Mouse (Mus musculus) hindbrain, embryonic 14.5 days (tissue): Measurements from ENCODE around the gene Olfr588-ps1. TPM values are rescaled to one million over a fixed set of nuclear protein-coding genes. Genes with fewer than 3 reads are reported as not detected.
"Not testable (repeated sequence)": the region's sequence is repeated elsewhere in the genome, so short reads cannot be mapped to it uniquely, and the experiment has no call there.

Source experiments
- ATAC-seq: fragments of 200-750 bp; cut with Nextera tagmentation; 2 replicates; pipeline ENCODE4 v1.8.0; 2017; ENCODE audit warnings: moderate number of reproducible peaks, mild to moderate bottlenecking, moderate TSS enrichment, moderate library complexity; ENCODE audit not compliant: low FRiP score
- DNase-seq: peaks from one replicate; pipeline ENCODE4 v3.0.0-alpha.2; 2015; ENCODE audit warnings: low spot score
- H3K27ac ChIP-seq: fragments of 300-500 bp; sonication (generic); 2 replicates; pipeline ENCODE4 v1.5.1; 2014; ENCODE audit warnings: mild to moderate bottlenecking, moderate library complexity
- H3K27me3 ChIP-seq: fragments of 300-500 bp; sonication (generic); 2 replicates; pipeline ENCODE4 v1.6.1; 2014; ENCODE audit warnings: mild to moderate bottlenecking, low read length, mixed read lengths; ENCODE audit not compliant: control insufficient read depth, insufficient read depth
- H3K36me3 ChIP-seq: fragments of 300-500 bp; sonication (generic); replicated peaks from 2 replicates; pipeline ENCODE4 v1.6.1; 2014; ENCODE audit not compliant: control insufficient read depth, insufficient read depth
- H3K4me1 ChIP-seq: fragments of 300-500 bp; sonication (generic); replicated peaks from 2 replicates; pipeline ENCODE4 v1.6.1; 2014; ENCODE audit warnings: antibody characterized with exemption, low read length, mixed read lengths; ENCODE audit not compliant: control insufficient read depth, insufficient read depth
- H3K4me2 ChIP-seq: fragments of 300-500 bp; sonication (generic); replicated peaks from 2 replicates; pipeline ENCODE4 v1.6.1; 2014; ENCODE audit warnings: mild to moderate bottlenecking, moderate library complexity
- H3K4me3 ChIP-seq: fragments of 300-500 bp; sonication (generic); replicated peaks from 2 replicates; pipeline ENCODE4 v1.5.1; 2014; ENCODE audit warnings: mild to moderate bottlenecking, low read length
- H3K9ac ChIP-seq: fragments of 300-500 bp; sonication (generic); 2 replicates; pipeline ENCODE4 v1.6.1; 2014
- H3K9me3 ChIP-seq: fragments of 300-500 bp; sonication (generic); 2 replicates; pipeline ENCODE4 v1.6.1; 2016; ENCODE audit warnings: low read length; ENCODE audit not compliant: control insufficient read depth
- WGBS: fragments of 180-500 bp; shearing (Covaris S2); extraction: QIAGEN DNeasy Blood & Tissue Kit; methylation state at CpG from one replicate; pipeline ENCODE4 v1.1.7; 2014; 5-methylcytosine and 5-hydroxymethylcytosine counted together
- polyA plus RNA-seq: library from polyadenylated mRNA; unstranded; fragments of >200 nt; fragmentation: Nextera tagmentation; extraction: Ambion mirVana; gene quantifications from 2 replicates; pipeline ENCODE4 v1.2.1, GENCODE M21; 2014

Olfr588-ps1 gene
- not detected in 2 replicates for polyA plus RNA-seq

DNA sequence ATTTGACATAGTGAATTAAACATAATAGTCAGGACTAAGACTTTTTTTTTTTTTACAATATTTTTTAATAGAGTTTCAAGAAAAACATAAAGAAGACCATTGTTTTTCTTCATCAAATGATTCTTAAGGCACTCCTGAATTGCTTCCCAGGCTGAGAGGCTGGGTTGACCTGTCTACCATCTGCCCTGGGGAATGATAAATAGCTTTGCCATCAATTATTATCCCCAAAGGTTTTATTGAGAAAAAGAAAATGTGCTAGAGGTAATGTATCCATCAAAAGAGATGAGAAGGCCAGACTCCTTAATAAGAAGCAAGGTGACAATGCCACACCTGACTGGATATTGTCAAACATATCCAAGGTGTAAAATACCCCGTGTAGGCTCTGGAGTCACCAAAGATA, at the start of gene Olfr588-ps1:
Olfr588-ps1 (plus strand) TSS at position 301 of the 400 bp plus-strand sequence.
- Histone ChIP-seq H3K36me3 (no peaks in the 10 kb centered on the region), H3K27me3 (no peaks in the 10 kb centered on the region), H3K9me3 (no peaks in the 10 kb centered on the region), H3K9ac (no peak within 1 kb of the TSS), H3K27ac (no peak within 1 kb of the TSS), H3K4me2 (no peak within 1 kb of the TSS), H3K4me1 (no peaks in the 10 kb centered on the region), H3K4me3 (no peak within 1 kb of the TSS)
- DNase-seq (no peak), ATAC-seq (no peak)
- WGBS = 88% methylated on average over 1 of the region's 1 CpGs

DNA sequence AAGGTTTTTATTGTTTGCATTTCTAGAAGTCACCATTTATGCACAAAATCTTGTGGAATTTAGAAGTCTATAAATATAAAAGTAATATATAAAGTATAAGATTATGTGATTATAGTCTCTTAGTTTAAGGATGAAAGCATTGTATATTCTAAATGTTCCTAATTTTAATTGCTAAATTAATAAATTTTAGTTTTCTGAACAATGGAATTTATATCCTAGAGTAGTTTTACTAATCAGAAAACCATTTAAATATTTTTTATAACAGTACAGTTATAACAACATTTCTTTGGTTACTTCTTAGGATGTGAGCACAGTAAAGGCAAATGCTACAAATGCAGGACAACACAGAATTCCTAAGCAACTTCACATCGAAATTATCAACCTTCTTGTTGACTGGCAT, 43.3 kb upstream of the Olfr588-ps1 start, which contains the start of gene Olfr585:
Olfr585 (plus strand) TSS at position 301 of the 400 bp plus-strand sequence.
- 93% methylated on average over 1 of the region's 1 CpGs for WGBS
- ATAC-seq = no peak
- Histone ChIP-seq H3K4me1 (no peaks in the 10 kb centered on the region), H3K9me3 (no peaks in the 10 kb centered on the region), H3K36me3 (no peaks in the 10 kb centered on the region), H3K27ac (no peak within 1 kb of the TSS), H3K4me2 (no peak within 1 kb of the TSS), H3K4me3 (no peak within 1 kb of the TSS), H3K27me3 (no peaks in the 10 kb centered on the region), H3K9ac (no peak within 1 kb of the TSS)
- no peak for DNase-seq

DNA sequence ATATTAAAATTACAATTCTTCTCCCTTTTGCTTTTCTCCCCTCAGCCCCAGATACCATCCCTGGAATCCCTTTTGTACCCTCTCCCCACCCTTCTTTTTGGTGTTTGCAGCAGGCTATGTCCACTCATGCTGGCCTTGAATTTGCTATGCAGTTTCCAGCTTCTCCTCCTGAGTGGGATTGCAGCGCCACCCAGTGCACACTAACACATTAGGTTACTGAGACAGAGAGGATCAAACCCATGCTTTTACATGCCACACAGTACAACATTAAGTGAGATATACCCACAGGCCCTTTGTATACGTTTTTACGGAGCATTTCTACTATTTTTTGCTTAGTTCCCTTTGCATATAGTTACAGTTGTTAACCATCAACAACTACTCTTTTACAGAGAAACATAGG, 21.3 kb upstream of the Olfr588-ps1 start:
- WGBS = 56% methylated on average over 3 of the region's 3 CpGs
- no peaks in the 10 kb centered on the region for H3K9me3 ChIP-seq
- no peak overlapping the region for H3K9ac ChIP-seq
- H3K4me1 ChIP-seq = no peaks in the 10 kb centered on the region
- H3K27ac ChIP-seq = no peak overlapping the region
- H3K36me3 ChIP-seq = no peaks in the 10 kb centered on the region
- H3K4me3 ChIP-seq = no peak overlapping the region
- DNase-seq (peak; percentile 29), ATAC-seq (no peak)
- H3K4me2 ChIP-seq = no peak overlapping the region
- no peaks in the 10 kb centered on the region for H3K27me3 ChIP-seq

DNA sequence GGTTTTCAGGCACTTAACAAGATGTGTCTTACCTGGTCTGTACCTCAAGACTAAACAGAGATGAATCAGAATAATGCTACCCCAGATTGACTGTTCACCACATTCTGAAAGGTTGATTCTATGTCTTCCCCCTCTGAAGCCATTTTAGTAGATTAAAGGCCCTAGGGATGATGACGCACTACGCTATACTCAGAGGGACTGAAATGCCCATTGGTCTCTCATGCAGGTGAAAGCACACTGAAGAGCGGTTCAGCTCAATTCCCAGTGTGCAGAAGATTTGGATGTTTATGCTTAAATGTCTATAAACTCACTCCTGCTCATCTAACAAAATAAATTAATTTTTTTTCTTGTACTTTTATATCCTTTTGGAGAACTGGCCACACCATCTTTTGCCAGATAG, 15.1 kb upstream of the Olfr588-ps1 start, which contains the start of gene Olfr586:
Olfr586 (minus strand) TSS at position 101 of the 400 bp plus-strand sequence.
- H3K4me3 ChIP-seq = no peak within 1 kb of the TSS
- no peak within 1 kb of the TSS for H3K4me2 ChIP-seq
- no peaks in the 10 kb centered on the region for H3K9me3 ChIP-seq
- H3K4me1 ChIP-seq = no peaks in the 10 kb centered on the region
- no peak for DNase-seq
- H3K27me3 ChIP-seq = no peaks in the 10 kb centered on the region
- no peaks in the 10 kb centered on the region for H3K36me3 ChIP-seq
- H3K9ac ChIP-seq = no peak within 1 kb of the TSS
- H3K27ac ChIP-seq = no peak within 1 kb of the TSS
- 91% methylated on average over 3 of the region's 3 CpGs for WGBS
- ATAC-seq = no peak

DNA sequence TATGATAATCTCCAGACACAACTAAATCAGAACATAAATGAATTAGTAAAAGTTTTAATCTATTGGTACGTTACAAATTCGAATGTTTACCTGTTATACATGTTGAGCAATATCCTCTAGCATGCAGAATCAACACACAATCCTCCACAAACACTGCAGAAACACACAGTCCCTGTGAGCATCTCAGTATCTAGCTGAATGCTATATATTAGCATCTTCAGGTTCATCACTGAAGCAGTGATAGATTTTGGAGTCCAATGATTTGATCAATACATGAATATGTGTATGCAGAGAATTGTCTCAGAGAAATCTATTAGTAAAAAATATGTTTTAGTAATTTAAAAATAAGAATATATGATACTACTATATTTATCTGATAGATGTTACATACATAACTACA, 15.6 kb downstream of the Olfr588-ps1 start, which contains the start of gene Olfr589:
Olfr589 (minus strand) TSS at position 101 of the 400 bp plus-strand sequence.
- DNase-seq (no peak), ATAC-seq (no peak)
- Histone ChIP-seq H3K4me1 (no peaks in the 10 kb centered on the region), H3K36me3 (no peaks in the 10 kb centered on the region), H3K9ac (no peak within 1 kb of the TSS), H3K4me3 (no peak within 1 kb of the TSS), H3K27ac (no peak within 1 kb of the TSS), H3K9me3 (no peaks in the 10 kb centered on the region), H3K27me3 (no peaks in the 10 kb centered on the region), H3K4me2 (no peak within 1 kb of the TSS)
- 70% methylated on average over 2 of the region's 2 CpGs for WGBS

DNA sequence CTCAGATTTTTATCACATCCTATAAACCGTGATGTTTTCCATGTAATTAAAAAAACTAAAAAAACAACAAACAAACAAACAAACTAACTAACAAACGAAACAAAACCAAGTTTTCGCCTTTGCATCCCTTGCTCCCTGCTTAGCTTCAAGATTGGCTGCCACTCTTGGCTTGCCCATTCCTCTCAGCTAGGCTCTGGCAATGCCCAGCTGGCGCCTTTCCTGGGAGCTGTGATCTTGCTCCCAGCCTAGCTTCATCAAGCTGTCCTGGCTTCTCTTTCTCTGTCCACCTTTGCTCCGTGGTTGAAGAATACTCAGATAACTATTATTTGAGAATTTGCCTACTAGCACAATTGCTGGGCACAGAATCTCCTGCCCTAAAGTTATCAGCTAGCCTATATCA, 29.0 kb downstream of the Olfr588-ps1 start:
- Histone ChIP-seq H3K4me3 (no peak overlapping the region), H3K27me3 (no peaks in the 10 kb centered on the region), H3K9ac (no peak overlapping the region), H3K4me1 (no peaks in the 10 kb centered on the region), H3K4me2 (no peak overlapping the region), H3K36me3 (no peaks in the 10 kb centered on the region), H3K27ac (no peak overlapping the region), H3K9me3 (0 out of 2 replicates have a peak, but pooled peaks cover 4% of the 10 kb centered on the region)
- DNase-seq = no peak
- ATAC-seq = no peak
- 84% methylated on average over 5 of the region's 5 CpGs for WGBS

DNA sequence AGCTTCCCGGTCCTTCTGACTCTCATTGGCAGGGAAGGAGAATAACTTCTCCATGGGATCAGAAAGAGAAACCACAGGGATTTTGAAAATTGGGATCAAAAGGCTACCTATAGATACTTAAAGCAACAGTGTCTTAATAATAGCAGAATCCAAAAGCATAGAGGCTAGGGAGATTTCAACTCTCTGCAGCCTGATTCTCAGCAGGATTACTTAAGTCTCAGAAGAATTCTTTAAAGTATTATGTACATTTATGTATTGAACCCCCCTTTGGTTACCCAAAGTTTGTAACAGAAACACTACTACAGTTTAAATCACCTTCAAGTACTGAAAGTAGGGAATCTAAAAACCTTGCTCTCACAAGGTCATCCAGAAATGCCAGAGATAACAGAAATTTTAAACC, 37.6 kb downstream of the Olfr588-ps1 start, which contains the start of gene Olfr591:
Olfr591 (minus strand) TSS at position 101 of the 400 bp plus-strand sequence.
- H3K36me3 ChIP-seq = no peaks in the 10 kb centered on the region
- H3K27ac ChIP-seq = no peak within 1 kb of the TSS
- no peak within 1 kb of the TSS for H3K9ac ChIP-seq
- no peak for DNase-seq
- no peak within 1 kb of the TSS for H3K4me3 ChIP-seq
- no peaks in the 10 kb centered on the region for H3K27me3 ChIP-seq
- H3K9me3 ChIP-seq = peaks cover 11% of the 10 kb centered on the region
- no peak for ATAC-seq
- WGBS = 88% methylated on average over 1 of the region's 1 CpGs
- H3K4me1 ChIP-seq = no peaks in the 10 kb centered on the region
- no peak within 1 kb of the TSS for H3K4me2 ChIP-seq

DNA sequence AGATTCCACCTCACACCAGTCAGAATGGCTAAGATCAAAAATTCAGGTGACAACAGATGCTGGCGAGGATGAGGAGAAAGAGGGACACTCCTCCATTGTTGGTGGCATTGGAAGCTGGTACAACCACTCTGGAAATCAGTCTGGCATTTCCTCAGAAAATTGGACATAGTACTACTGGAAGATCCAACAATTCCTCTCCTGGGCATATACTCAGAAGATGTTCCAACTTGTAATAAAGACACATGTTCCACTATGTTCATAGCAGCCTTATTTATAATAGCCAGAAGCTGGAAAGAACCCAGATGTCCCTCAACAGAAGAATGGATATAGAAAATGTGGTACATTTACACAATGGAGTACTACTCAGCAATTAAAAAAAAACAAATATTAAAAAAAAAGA, 43.8 kb downstream of the Olfr588-ps1 start, which contains the start of gene Olfr592:
Olfr592 (plus strand) TSS at position 301 of the 400 bp plus-strand sequence.
- not testable (repeated sequence) for H3K36me3 ChIP-seq, ATAC-seq, DNase-seq, H3K27ac ChIP-seq, H3K4me3 ChIP-seq, H3K27me3 ChIP-seq, H3K4me1 ChIP-seq, H3K9ac ChIP-seq, H3K4me2 ChIP-seq
- 82% methylated on average over 1 of the region's 1 CpGs for WGBS
- peaks cover 13% of the 10 kb centered on the region for H3K9me3 ChIP-seq
